Mouse (Mus musculus) hindbrain, postnatal 0 days (tissue): ENCODE data around the gene Myo18b. TPM values are rescaled to one million over a fixed set of nuclear protein-coding genes. Genes with fewer than 3 reads are reported as not detected.
A peak's percentile ranks its signal among the peaks of the same experiment; 100 is the strongest.

Source experiments
- ATAC-seq: fragments of 200-750 bp; cut with Nextera tagmentation; 2 replicates; pipeline ENCODE4 v1.8.0; 2017; ENCODE audit warnings: mild to moderate bottlenecking, moderate TSS enrichment, moderate library complexity
- DNase-seq: peaks from one replicate; pipeline ENCODE4 v3.0.0-alpha.2; 2015; ENCODE audit warnings: low spot score
- H3K27ac ChIP-seq: fragments of 300-500 bp; sonication (generic); 2 replicates; pipeline ENCODE4 v1.5.1; 2014; ENCODE audit warnings: mild to moderate bottlenecking
- H3K27me3 ChIP-seq: fragments of 300-500 bp; sonication (generic); 2 replicates; pipeline ENCODE4 v1.6.1; 2014; ENCODE audit warnings: low read length, mixed read lengths; ENCODE audit not compliant: insufficient read depth
- H3K36me3 ChIP-seq: fragments of 300-500 bp; sonication (generic); 2 replicates; pipeline ENCODE4 v1.6.1; 2014; ENCODE audit warnings: low read length, mixed read lengths; ENCODE audit not compliant: insufficient read depth
- H3K4me1 ChIP-seq: fragments of 300-500 bp; sonication (generic); 2 replicates; pipeline ENCODE4 v1.6.1; 2014; ENCODE audit warnings: antibody characterized with exemption, low read length, mixed read lengths; ENCODE audit not compliant: insufficient read depth
- H3K4me2 ChIP-seq: fragments of 300-500 bp; sonication (generic); 2 replicates; pipeline ENCODE4 v1.6.1; 2014; ENCODE audit warnings: low read depth, mild to moderate bottlenecking, low read length, moderate library complexity, mixed read lengths
- H3K4me3 ChIP-seq: fragments of 300-500 bp; sonication (generic); 2 replicates; pipeline ENCODE4 v1.5.1; 2014; ENCODE audit warnings: low read length
- H3K9ac ChIP-seq: fragments of 300-500 bp; sonication (generic); replicated peaks from 2 replicates; pipeline ENCODE4 v1.6.1; 2014; ENCODE audit warnings: mild to moderate bottlenecking, low read length, moderate library complexity, mixed read lengths
- H3K9me3 ChIP-seq: fragments of 300-500 bp; sonication (generic); 2 replicates; pipeline ENCODE4 v1.6.1; 2016; ENCODE audit warnings: low read length, mixed read lengths
- CTCF ChIP-seq: IDR thresholded peaks from 2 replicates; pipeline ENCODE4 v1.5.1; 2016; ENCODE audit warnings: antibody characterized with exemption, control low read depth, low read depth
- WGBS: fragments of 180-500 bp; shearing (Covaris S2); extraction: QIAGEN DNeasy Blood & Tissue Kit; methylation state at CpG from one replicate; pipeline ENCODE4 v1.1.7; 2014; 5-methylcytosine and 5-hydroxymethylcytosine counted together
- polyA plus RNA-seq: library from polyadenylated mRNA; unstranded; fragments of >200 nt; fragmentation: Nextera tagmentation; extraction: Ambion mirVana; gene quantifications from 2 replicates; pipeline ENCODE4 v1.2.1, GENCODE M21; 2015
- total RNA-seq: library from RNA; depleted of rRNA; stranded (reverse); fragments of >200 nt; gene quantifications from 2 replicates; pipeline ENCODE4 v1.2.3, GENCODE M21; 2014

Gene Myo18b
- total and polyA plus RNA-seq, 2 experiments from 2014 or later, result 0.75 to 1.9 TPM

- no peak for TF ChIP-seq CTCF
- ATAC-seq (no peak), DNase-seq (no peak)
- Histone ChIP-seq H3K27me3 (no peaks in the 10 kb centered on the region), H3K4me1 (no peaks in the 10 kb centered on the region), H3K27ac (no peak overlapping the region), H3K9ac (no peak overlapping the region), H3K4me3 (no peak overlapping the region), H3K9me3 (no peaks in the 10 kb centered on the region), H3K36me3 (no peaks in the 10 kb centered on the region), H3K4me2 (no peak overlapping the region)
- WGBS, result 76% methylated on average over 8 of the region's 8 CpGs
Measured at GRCm38 (mm10) chr5:112714679-112715446, 181.3 kb downstream of the Myo18b start.

- Histone ChIP-seq H3K27me3 (no peaks in the 10 kb centered on the region), H3K36me3 (no peaks in the 10 kb centered on the region), H3K27ac (no peak overlapping the region), H3K9me3 (no peaks in the 10 kb centered on the region), H3K4me2 (no peak overlapping the region), H3K9ac (no peak overlapping the region), H3K4me1 (no peaks in the 10 kb centered on the region), H3K4me3 (no peak overlapping the region)
- TF ChIP-seq CTCF, result no peak
- DNase-seq (no peak), ATAC-seq (no peak)
Measured at GRCm38 (mm10) chr5:112709831-112710230, 186.3 kb downstream of the Myo18b start.

GRCm38 (mm10) chr5:112708441-112708840, 187.7 kb downstream of the Myo18b start:
- no peak overlapping the region for H3K4me2 ChIP-seq
- TF ChIP-seq CTCF, result no peak
- H3K9me3 ChIP-seq, result no peaks in the 10 kb centered on the region
- no peaks in the 10 kb centered on the region for H3K27me3 ChIP-seq
- H3K4me3 ChIP-seq, result no peak overlapping the region
- no peak overlapping the region for H3K9ac ChIP-seq
- H3K27ac ChIP-seq, result no peak overlapping the region
- H3K36me3 ChIP-seq, result no peaks in the 10 kb centered on the region
- no peaks in the 10 kb centered on the region for H3K4me1 ChIP-seq
- no peak for DNase-seq
- ATAC-seq, result no peak

- no peak for TF ChIP-seq CTCF
- Histone ChIP-seq H3K36me3 (no peaks in the 10 kb centered on the region), H3K4me2 (no peak overlapping the region), H3K9me3 (no peaks in the 10 kb centered on the region), H3K4me1 (no peaks in the 10 kb centered on the region), H3K27ac (no peak overlapping the region), H3K27me3 (no peaks in the 10 kb centered on the region), H3K9ac (no peak overlapping the region), H3K4me3 (no peak overlapping the region)
- no peak for ATAC-seq
- DNase-seq, result no peak
- WGBS, result 82% methylated on average over 2 of the region's 2 CpGs
Measured at GRCm38 (mm10) chr5:112707478-112707877, 188.7 kb downstream of the Myo18b start.

GRCm38 (mm10) chr5:112700794-112701193, 195.4 kb downstream of the Myo18b start:
- Histone ChIP-seq H3K36me3 (no peaks in the 10 kb centered on the region), H3K4me3 (no peak overlapping the region), H3K4me2 (no peak overlapping the region), H3K9me3 (no peaks in the 10 kb centered on the region), H3K9ac (no peak overlapping the region), H3K27me3 (no peaks in the 10 kb centered on the region), H3K4me1 (no peaks in the 10 kb centered on the region), H3K27ac (no peak overlapping the region)
- no peak for TF ChIP-seq CTCF
- ATAC-seq (no peak), DNase-seq (no peak)
- WGBS, result 79% methylated on average over 3 of the region's 3 CpGs

- Histone ChIP-seq H3K9me3 (no peaks in the 10 kb centered on the region), H3K36me3 (no peaks in the 10 kb centered on the region), H3K4me1 (no peaks in the 10 kb centered on the region), H3K27me3 (no peaks in the 10 kb centered on the region), H3K27ac (no peak overlapping the region), H3K4me2 (no peak overlapping the region), H3K9ac (no peak overlapping the region), H3K4me3 (no peak overlapping the region)
- DNase-seq, result no peak
- WGBS, result 43% methylated on average over 4 of the region's 4 CpGs
- no peak for TF ChIP-seq CTCF
- no peak for ATAC-seq
Measured at GRCm38 (mm10) chr5:112696683-112697082, 199.5 kb downstream of the Myo18b start.

- H3K9ac ChIP-seq, result no peak overlapping the region
- H3K4me1 ChIP-seq, result no peaks in the 10 kb centered on the region
- 28% methylated on average over 7 of the region's 7 CpGs for WGBS
- DNase-seq (peak; percentile 58), ATAC-seq (peak; percentile 68)
- H3K27me3 ChIP-seq, result no peaks in the 10 kb centered on the region
- TF ChIP-seq CTCF, result no peak
- H3K4me2 ChIP-seq, result no peak overlapping the region
- H3K4me3 ChIP-seq, result no peak overlapping the region
- H3K27ac ChIP-seq, result peak overlapping the region; percentile 37
- no peaks in the 10 kb centered on the region for H3K9me3 ChIP-seq
- H3K36me3 ChIP-seq, result no peaks in the 10 kb centered on the region
Measured at GRCm38 (mm10) chr5:112695254-112695711, 200.9 kb downstream of the Myo18b start.
